Mouse (Mus musculus): Measurements from ENCODE around the gene Ankrd63. TPM values are rescaled to one million over a fixed set of nuclear protein-coding genes. Genes with fewer than 3 reads are reported as not detected.

Ankrd63 gene
- total and polyA plus RNA-seq, 3 experiments: 0.08 to 0.53 TPM; not detected in 1

DNA sequence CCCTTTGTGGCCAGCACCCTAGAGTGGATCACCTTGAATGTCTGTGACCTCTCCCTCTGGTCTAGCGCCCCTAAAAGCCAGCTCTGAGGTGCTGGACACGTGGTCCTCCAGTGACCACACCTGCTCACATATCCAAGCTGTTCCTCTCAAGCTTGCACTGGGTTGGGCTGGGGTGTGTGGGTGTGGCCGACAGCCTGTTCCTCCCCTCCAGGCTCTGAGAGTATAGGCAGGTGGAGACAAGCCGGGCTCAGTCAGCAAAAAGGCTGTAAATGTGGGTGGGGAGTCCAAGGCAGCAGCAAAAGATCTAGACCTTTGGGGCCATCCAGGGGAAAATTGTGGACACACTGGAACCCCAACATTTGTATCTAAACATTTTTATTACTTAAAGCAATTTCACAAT lies 45.3 kb downstream of the Ankrd63 start:
- Histone ChIP-seq H3K9me3 (replicated peaks; ENCODE audit: insufficient read depth, low read length) (no peaks in the 10 kb centered on the region), H3K4me3 (ENCODE audit: control insufficient read depth in 1 of 2, insufficient read depth in 1 of 2, low read depth in 2 of 2, low read length in 2 of 2) (peak overlapping the region; percentile 21 to 42), H3K36me3 (ENCODE audit: control insufficient read depth in 1 of 2, insufficient read depth in 2 of 2, low read length in 2 of 2) (peaks cover 0 to 31% of the 10 kb centered on the region in 2 experiments; a peak in 2 of 4 replicates), H3K27ac (ENCODE audit: control insufficient read depth, low read depth, low read length) (peak overlapping the region; percentile 99), H3K9ac (ENCODE audit: control insufficient read depth, low read depth, low read length, poor library complexity, severe bottlenecking) (peak overlapping the region; percentile 68), H3K79me2 (ENCODE audit: control insufficient read depth, insufficient read depth, low read length, poor library complexity) (peaks cover 2% of the 10 kb centered on the region), H3K4me1 (ENCODE audit: control insufficient read depth in 1 of 2, insufficient read depth in 2 of 2, low read length in 2 of 2) (peaks cover 19 to 42% of the 10 kb centered on the region in 2 experiments), H3K27me3 (ENCODE audit: control insufficient read depth in 1 of 2, insufficient read depth in 2 of 2, low read length in 2 of 2) (no peaks in the 10 kb centered on the region)
- peak; percentile 93 for DNase-seq (ENCODE audit: low read depth, low spot score)
- TF ChIP-seq SIN3A (IDR thresholded peaks at IDR 0.05; ENCODE audit: low read length): no peak
- no peak for TF ChIP-seq CHD2 (IDR thresholded peaks at IDR 0.05; ENCODE audit: low read length)
- TF ChIP-seq TCF12 (IDR thresholded peaks at IDR 0.05; ENCODE audit: low read depth, low read length): peak; percentile 43
- TF ChIP-seq JUND (IDR thresholded peaks at IDR 0.05; ENCODE audit: low read depth, low read length): no peak
- no peak for TF ChIP-seq RAD21 (IDR thresholded peaks at IDR 0.05; ENCODE audit: low read depth, low read length)
- TF ChIP-seq UBTF (IDR thresholded peaks at IDR 0.05; ENCODE audit: borderline replicate concordance, insufficient read depth, low read depth, low read length): no peak
- TF ChIP-seq CTCF (IDR thresholded peaks at IDR 0.05 in 2 of 3, conservative IDR thresholded peaks at IDR 0.05 in 1 of 3; ENCODE audit: control insufficient read depth in 1 of 3, insufficient read depth in 1 of 3, low read depth in 2 of 3, low read length in 3 of 3, poor library complexity in 1 of 3, severe bottlenecking in 1 of 3): no peak
- TF ChIP-seq MYB (IDR thresholded peaks at IDR 0.05; ENCODE audit: low read depth, low read length): no peak
- TF ChIP-seq CHD1 (IDR thresholded peaks at IDR 0.05; ENCODE audit: low read depth, low read length): no peak
- no peak for TF ChIP-seq E2F4 (IDR thresholded peaks at IDR 0.05; ENCODE audit: borderline replicate concordance, low read depth, low read length)
- TF ChIP-seq ETS1 (IDR thresholded peaks at IDR 0.05; ENCODE audit: low read depth, low read length): 0 out of 2 replicates have a peak, but pooled peaks have one; percentile 52
- no peak for TF ChIP-seq TAL1 (IDR thresholded peaks at IDR 0.05; ENCODE audit: low read length)
- TF ChIP-seq MYC (IDR thresholded peaks at IDR 0.05; ENCODE audit: low read depth, low read length): peak; percentile 89
- TF ChIP-seq POLR2A (IDR thresholded peaks at IDR 0.05; ENCODE audit: control insufficient read depth in 1 of 2, insufficient read depth in 1 of 2, low read depth in 1 of 2, low read length in 2 of 2, poor library complexity in 1 of 2): peak in 1 of 2 experiments; percentile 81; a peak in 3 of 4 replicates
- TF ChIP-seq MAFK (IDR thresholded peaks at IDR 0.05; ENCODE audit: borderline replicate concordance, low read depth, low read length): no peak
- peak; percentile 76 for TF ChIP-seq MXI1 (IDR thresholded peaks at IDR 0.05; ENCODE audit: low read depth, low read length)
- no peak for TF ChIP-seq NRF1 (IDR thresholded peaks at IDR 0.05; ENCODE audit: insufficient read depth, low read depth, low read length, poor library complexity, severe bottlenecking)
- TF ChIP-seq MAX (IDR thresholded peaks at IDR 0.05; ENCODE audit: low read length): peak; percentile 94
- no peak for TF ChIP-seq BHLHE40 (IDR thresholded peaks at IDR 0.05; ENCODE audit: borderline replicate concordance, low read depth, low read length)
- no peak for TF ChIP-seq ZMIZ1 (IDR thresholded peaks at IDR 0.05; ENCODE audit: low read depth, low read length)
- TF ChIP-seq USF2 (IDR thresholded peaks at IDR 0.05; ENCODE audit: borderline replicate concordance in 1 of 2, insufficient read depth in 1 of 2, low read depth in 1 of 2, low read length in 2 of 2): no peak
- TF ChIP-seq GATA1 (IDR thresholded peaks at IDR 0.05; ENCODE audit: low read depth, low read length): no peak
- no peak for TF ChIP-seq ELF1 (IDR thresholded peaks at IDR 0.05; ENCODE audit: low read depth, low read length)
- TF ChIP-seq MEF2A (IDR thresholded peaks at IDR 0.05; ENCODE audit: extremely low read depth, insufficient replicate concordance, low read depth, low read length, poor library complexity, severe bottlenecking): no peak
- TF ChIP-seq HCFC1 (IDR thresholded peaks at IDR 0.05; ENCODE audit: low read depth, low read length): no peak
- 0 out of 4 replicates have a peak, but pooled peaks of 1 of the 2 experiments have one; percentile 21 for TF ChIP-seq EP300 (IDR thresholded peaks at IDR 0.05; ENCODE audit: low read depth in 1 of 2, low read length in 2 of 2)
- TF ChIP-seq RCOR1 (IDR thresholded peaks at IDR 0.05; ENCODE audit: low read depth, low read length): no peak
- TF ChIP-seq USF1 (IDR thresholded peaks at IDR 0.05; ENCODE audit: low read depth, low read length): peak; percentile 87
- TF ChIP-seq SMC3 (IDR thresholded peaks at IDR 0.05; ENCODE audit: low read depth, low read length): no peak
- TF ChIP-seq NELFE (IDR thresholded peaks at IDR 0.05; ENCODE audit: low read depth, low read length): peak; percentile 58
- no peak for TF ChIP-seq POLR2AphosphoS5 (IDR thresholded peaks at IDR 0.05; ENCODE audit: borderline replicate concordance, low read depth, low read length)
- no peak for TF ChIP-seq ZKSCAN1 (IDR thresholded peaks at IDR 0.05; ENCODE audit: low read depth, low read length)
- no peak for TF ChIP-seq KAT2A (conservative IDR thresholded peaks at IDR 0.05; ENCODE audit: low read depth, low read length)
- no peak for TF ChIP-seq ZC3H11A (IDR thresholded peaks at IDR 0.05; ENCODE audit: low read depth, low read length)
- no peak for TF ChIP-seq MAZ (IDR thresholded peaks at IDR 0.05; ENCODE audit: low read depth, low read length)
- TF ChIP-seq ZNF384 (IDR thresholded peaks at IDR 0.05; ENCODE audit: low read depth, low read length): no peak
- TF ChIP-seq GABPA (IDR thresholded peaks at IDR 0.05; ENCODE audit: low read depth, low read length): no peak
- peak; percentile 70 for TF ChIP-seq TBP (IDR thresholded peaks at IDR 0.05; ENCODE audit: low read depth, low read length)
